Mouse (Mus musculus) E14TG2a.4 (cell line): ENCODE measurements around the gene Car7.
A peak's percentile ranks its signal among the peaks of the same experiment; 100 is the strongest.

Source experiments
- CTCF ChIP-seq: conservative IDR thresholded peaks from 2 replicates; pipeline ENCODE4 v1.5.1; 2014; ENCODE audit warnings: low read length
- POU5F1 ChIP-seq: IDR thresholded peaks from 2 replicates; pipeline ENCODE4 v1.6.1; 2014; ENCODE audit warnings: low read length, borderline replicate concordance

- TF ChIP-seq CTCF (peak; percentile 11; the same call in 1 of the 2 replicates), POU5F1 (no peak)
Measured at GRCm38 (mm10) chr8:104533971-104534778, at the start of gene Car7, which contains the start of gene Nae1.
